In genomic region chr11:97187764-97188642, GRCm38 (mm10) we compare ENCODE assay signal across 8 mouse cellular contexts. TPM values are rescaled to one million over a fixed set of nuclear protein-coding genes. Genes with fewer than 3 reads are reported as not detected.
DNase-seq lines count a peak whose midpoint lies in the region; ATAC-seq lines count a peak whose summit lies in the region.

Kpnb1 (minus strand) TSS chr11:97187881.

- intact Hi-C loops in gastrocnemius, postnatal 14 days (cut with DNase I; ENCODE audit: low total_unique reads), result no loop called here
- intact Hi-C loops in left cerebral cortex, postnatal 10 days (cut with DNase I), result no loop called here

- peak; percentile 99 to 100 for DNase-seq in adrenal gland, adult (ENCODE audit: inconsistent age in 2 of 2, low spot score in 1 of 2)
- DNase-seq in embryo, embryonic 10.5 days (ENCODE audit: low spot score), result peak; percentile 99
- peak; percentile 100 for DNase-seq in gastrocnemius, postnatal 14 days
- peak; percentile 98 to 100 for DNase-seq in left cerebral cortex, postnatal 10 days (ENCODE audit: extremely low spot score in 1 of 2, low spot score in 2 of 2)
- DNase-seq in right cerebral cortex, postnatal 25 days, result peak; percentile 99
- peak; percentile 99 to 100 for DNase-seq in urinary bladder, postnatal 4 days (ENCODE audit: low spot score in 2 of 2)

- peak; percentile 71 for ATAC-seq in inflammation-experienced regulatory T-cells, adult 6 months
- peak; percentile 85 for ATAC-seq in megakaryocyte-erythroid progenitor cell, adult 5-6 weeks (replicated peaks; ENCODE audit: low FRiP score, low TSS enrichment, poor library complexity, severe bottlenecking)

RNA-seq across cellular contexts. Expression of gene Kpnb1, which starts in this region (rescaled TPM):
- 10 to 100 TPM; 55.8 to 65.2 TPM for total RNA-seq in gastrocnemius, postnatal 14 days (2021)
- 10 to 100 TPM; 24.7 to 41.5 (median 26.2) TPM for polyA plus RNA-seq in inflammation-experienced regulatory T-cells, adult 6 months (2017; shearing (Covaris generic))
- total RNA-seq in left cerebral cortex, postnatal 10 days (2021), result 100 to 1,000 TPM; 121 to 122 TPM
- total RNA-seq in megakaryocyte-erythroid progenitor cell, adult 5-6 weeks (2014; fragmentation: Nextera tagmentation), result 185 and 196 TPM in 2 replicates
- 436 and 446 TPM in 2 replicates for total RNA-seq in megakaryocyte-erythroid progenitor cell, adult 5-6 weeks (2017)

Comparison
In these comparisons a context has a peak if more than half of its experiments do, and no peak if none do; other contexts are left out.
1. Peak in every context shown above with its lines: DNase-seq and ATAC-seq.